Mouse (Mus musculus): ENCODE measurements at regions not wholly inside any gene's neighbourhood (a gene's known extent, or its start where the extent isn't known, plus 50 kb on each side); places are given as distances from the start of the nearest gene placed in this dataset.

DNA sequence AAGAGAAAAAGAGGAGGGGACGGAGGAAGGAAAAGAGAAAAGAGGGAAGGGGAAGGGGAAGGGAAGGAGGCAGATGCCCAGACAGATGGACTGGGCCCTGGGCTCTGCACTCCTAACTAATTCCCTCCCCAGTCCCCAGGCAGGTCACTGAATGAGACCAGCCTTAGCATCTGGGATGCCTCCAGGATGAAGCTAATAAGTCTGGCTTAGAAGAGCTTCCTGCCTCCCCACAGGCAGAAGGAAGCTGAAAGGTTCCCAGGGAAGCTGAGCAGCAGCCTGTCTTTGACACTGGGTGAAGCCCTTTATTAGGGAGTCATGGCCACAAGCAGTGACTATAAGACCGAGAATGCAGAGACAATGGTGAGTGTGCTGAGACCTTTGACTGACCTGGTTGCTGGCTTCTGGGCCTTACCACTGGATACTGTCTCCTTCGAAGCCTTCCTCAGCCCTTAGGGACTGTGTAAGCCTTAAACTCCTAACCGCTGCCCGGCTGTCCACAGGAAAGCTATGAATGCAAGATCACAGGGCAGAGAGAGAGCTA is 76.7 kb upstream of the Bod1 start:
- peak; percentile 69 for DNase-seq

- no peak for DNase-seq
Observed at GRCm38 (mm10) chr11:31751274-31751673, 79.6 kb upstream of the Bod1 start.

GRCm38 (mm10) chr11:31753211-31753610 is 81.5 kb upstream of the Bod1 start:
- DNase-seq, result no peak

GRCm38 (mm10) chr11:31753711-31754161 is 82.1 kb upstream of the Bod1 start:
- DNase-seq, result no peak

GRCm38 (mm10) chr11:31754416-31754815 is 82.7 kb upstream of the Bod1 start:
- DNase-seq, result no peak

GRCm38 (mm10) chr11:31755858-31756257 is 84.2 kb upstream of the Bod1 start:
- peak; percentile 57 to 65 for DNase-seq

GRCm38 (mm10) chr11:31756355-31757145 is 84.9 kb upstream of the Bod1 start:
- peak in 1 of 2 experiments; percentile 42 for DNase-seq

- peak; percentile 52 to 54 for DNase-seq
Observed at GRCm38 (mm10) chr11:31759868-31760765, 88.4 kb upstream of the Bod1 start.

- DNase-seq, result no peak
Observed at GRCm38 (mm10) chr11:31763856-31764255, 92.2 kb upstream of the Bod1 start.

DNA sequence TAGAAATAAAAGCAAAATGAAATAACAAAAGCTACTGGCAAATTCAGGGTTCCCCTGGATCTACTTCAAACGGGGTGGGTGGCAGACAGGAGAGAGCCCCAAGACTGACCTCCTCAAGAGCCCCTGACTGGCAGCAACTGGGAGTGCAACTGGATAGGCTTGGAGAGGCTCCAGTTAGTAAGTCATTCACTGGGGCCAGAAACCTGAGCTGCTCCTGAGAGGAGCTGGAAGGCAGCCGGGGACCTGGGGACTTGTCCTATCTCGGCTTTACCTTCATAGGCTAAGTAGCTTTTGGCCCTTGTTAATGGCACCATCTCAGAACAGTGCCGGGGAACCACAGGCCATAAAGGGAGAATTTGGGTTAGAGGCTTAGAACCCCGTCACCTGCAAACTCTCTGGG is 94.6 kb upstream of the Bod1 start:
- DNase-seq, result no peak

DNA sequence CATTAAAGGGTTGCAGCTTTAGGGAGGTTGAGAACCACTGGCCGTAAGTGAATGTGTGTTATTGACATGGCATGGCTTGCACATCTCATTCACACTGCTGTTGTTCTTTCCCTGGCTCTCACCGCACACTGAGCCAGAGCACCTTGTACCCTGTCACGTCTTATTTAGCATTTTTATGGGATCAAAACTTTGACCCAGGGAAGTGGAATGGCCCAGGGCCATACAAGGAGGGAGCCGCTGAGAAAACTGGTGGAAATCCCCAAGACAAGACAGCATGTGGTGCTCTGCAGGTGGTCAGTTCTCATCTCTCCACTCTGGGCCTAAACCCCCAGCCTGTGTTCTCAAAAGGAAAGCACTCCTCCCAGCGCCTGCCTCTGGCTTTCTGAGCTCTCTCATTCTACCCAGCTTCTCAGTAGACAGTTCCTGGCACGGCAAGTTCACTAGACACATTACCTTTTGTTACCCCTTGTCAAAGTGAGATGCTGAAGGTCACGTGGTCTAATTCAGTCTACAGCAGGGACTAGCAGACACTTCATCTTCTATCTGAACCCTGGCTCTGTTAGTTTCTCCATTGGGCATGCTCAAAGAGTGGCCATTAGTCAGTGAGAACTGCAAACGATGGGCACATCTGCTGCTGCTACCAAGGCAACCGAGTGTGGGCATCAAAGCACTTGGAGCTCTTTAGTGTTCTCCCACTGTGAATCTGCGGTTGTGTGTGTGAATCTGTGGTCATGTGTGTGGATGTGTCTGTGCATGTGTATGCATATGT is 96.2 kb upstream of the Bod1 start:
- DNase-seq, result peak; percentile 32 to 38

DNA sequence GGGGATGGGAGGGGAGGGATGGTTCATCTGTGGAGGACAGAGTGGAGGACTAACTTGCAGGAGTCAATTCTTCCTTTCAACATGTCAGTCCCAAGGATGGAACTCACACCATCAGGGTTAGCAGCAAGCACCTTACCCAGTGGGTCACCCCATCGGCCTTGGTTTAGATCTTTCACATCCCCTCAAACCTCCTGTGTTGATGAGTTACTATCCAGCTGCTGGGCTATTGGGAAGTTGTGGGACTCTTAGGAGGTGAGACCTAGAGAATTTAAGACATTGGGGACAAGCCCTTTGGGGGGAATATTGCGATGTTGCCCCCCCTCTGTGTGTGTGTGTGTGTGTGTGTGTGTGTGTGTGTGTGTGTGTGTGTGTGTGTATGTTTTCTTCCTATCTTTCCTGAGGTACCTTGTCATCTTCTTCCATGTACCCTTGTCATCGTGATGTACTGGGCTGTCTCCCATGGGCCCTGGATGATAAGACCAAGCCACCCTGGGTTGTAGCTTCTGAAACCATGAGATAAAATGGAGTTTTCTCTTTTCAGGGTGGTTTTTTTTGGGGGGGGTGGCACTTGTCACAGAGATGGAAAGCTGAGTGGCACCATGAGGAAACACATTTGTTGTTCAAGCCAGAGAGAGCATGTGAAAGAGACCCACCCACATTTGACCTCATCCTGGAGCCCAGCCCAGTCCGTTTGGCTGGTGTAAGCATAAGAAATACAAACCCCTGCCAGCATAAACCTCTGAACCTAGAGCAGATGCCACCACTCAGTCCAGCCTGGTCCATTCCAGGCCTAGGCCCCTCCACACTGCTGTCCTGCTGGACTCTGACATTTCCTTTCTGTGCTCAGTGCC is 98.3 kb upstream of the Bod1 start:
- DNase-seq, result peak; percentile 80 to 85

DNA sequence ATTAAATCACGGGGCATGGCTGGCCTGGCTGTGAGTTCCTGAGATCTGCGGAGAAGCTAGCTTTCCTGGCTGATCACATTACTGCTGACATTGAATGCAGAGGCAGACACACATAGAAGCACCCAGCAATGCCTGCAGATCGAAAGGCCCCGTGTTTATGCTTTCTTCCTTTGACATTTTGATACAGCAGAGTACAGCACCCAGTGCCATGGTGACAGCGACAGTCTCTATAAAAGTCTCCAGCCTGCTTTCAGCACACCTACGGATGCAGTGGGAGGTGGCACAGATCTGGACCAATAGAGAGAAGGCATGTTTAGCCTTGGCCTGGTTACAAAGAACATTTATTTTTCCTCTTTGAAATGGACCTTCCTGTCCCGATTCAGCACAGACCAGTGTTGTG is 99.2 kb upstream of the Bod1 start:
- peak; percentile 26 to 43 for DNase-seq

DNA sequence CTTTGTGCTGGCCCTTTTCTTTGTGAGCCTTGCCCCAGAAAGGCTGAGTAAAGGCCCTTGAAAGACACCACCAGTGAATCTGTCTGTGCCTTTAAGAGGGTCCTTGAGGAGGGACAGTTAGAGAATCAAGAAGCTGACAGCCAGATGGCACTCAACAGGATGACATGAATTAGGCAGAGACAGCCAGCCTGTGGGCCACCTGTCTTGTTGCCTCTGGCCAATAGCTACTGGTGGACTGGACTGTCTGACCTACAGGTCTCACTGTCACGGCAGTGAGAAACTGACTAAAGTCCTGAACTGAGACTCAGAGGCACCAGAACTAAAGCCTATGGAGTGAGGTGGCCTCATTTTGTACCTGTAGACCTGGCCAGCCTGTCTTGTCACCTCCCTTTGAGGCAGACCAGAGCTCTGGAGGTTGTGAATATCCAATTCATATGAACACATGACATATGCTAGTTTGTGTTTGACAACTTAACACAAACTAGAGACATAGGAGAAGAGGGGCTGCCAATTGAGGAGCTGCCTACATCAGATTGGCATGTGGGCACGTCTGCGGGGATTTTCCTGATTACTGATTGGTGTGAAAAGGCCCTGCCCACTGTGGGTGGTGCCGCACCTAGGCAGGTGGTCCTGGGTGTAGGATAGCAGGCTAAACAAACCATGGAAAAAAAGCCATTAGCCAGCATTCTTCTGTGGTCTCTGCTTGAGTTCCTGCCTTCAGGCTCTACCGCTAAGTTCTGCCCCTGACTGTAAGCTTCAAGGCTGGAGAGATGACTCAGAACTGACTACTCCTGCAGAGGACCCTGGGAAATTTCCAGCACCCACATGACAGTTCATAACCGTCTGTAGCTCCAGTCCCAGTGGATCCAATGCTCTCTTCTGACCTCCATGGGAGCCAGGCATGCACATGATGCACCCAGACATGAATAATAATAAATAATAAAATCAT is 100.1 kb upstream of the Bod1 start:
- DNase-seq, result peak; percentile 81 to 85

GRCm38 (mm10) chr11:31777531-31777930 is 94.5 kb upstream of the Cpeb4 start:
- no peak for DNase-seq

DNA sequence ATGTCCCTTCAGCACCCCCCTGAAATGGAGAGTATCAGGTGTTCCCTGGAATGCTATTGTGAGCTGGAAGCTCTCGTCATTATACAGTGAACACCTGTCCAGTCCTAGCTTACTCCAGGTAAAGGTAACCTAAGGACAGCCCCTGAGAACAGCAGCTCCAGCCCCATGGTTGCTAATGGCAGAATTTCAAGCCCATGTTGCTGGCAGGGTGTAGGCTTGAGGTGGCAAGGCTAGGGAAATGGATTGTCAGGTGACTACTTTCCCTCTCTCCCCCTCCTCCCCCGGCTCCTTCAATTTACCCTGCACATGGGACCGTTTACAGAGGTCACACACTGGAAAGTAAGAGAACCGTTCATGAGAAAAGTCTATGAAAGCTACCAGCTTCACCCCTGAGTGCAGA is 93.2 kb upstream of the Cpeb4 start:
- DNase-seq, result no peak

DNA sequence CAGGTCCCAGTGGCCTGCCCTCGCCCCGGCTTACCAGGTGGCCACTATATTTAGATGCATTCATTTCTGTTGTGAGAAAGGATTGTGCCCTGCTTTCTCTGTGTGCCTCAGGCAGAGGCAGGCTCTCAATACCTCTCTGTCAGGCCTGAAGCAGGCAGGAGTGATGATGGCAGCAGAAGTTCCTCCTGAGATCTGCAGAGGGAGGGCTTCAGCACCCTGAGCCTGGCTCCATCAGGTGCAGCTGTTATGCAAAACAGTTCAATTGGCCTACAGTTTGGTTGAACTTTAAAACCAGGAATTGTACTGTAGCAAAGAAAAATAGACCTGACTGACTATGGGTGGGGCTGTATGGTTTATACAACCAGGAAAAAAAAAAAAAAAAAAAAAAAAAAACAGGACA is 92.7 kb upstream of the Cpeb4 start:
- no peak for DNase-seq

GRCm38 (mm10) chr11:31780969-31781368 is 91.0 kb upstream of the Cpeb4 start:
- no peak for DNase-seq

DNA sequence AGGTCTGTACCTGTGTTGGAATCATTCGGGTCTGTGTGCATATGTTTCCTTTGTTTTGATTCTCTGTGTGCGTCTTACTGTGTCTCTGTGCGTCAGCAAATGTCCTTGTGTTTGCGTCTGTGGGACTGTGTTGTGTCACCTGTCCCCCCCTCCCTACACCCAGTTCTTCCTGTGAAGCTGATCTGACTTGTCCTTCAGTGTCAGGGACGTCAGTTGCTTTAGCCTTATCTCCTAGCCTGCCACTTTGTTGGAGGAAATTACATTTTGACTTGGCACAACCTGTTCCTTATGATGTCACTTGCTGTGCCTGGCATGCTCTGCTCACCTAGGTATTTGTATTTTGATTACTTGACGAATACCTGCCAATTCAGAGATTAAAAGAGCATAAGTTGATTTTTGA is 90.4 kb upstream of the Cpeb4 start:
- no peak for DNase-seq

- no peak for DNase-seq
Observed at GRCm38 (mm10) chr11:31783506-31784063, 88.4 kb upstream of the Cpeb4 start.

Data from cerebellum, postnatal 10 days (tissue).